Mouse (Mus musculus) 416B (cell line): ENCODE results near the gene Fchsd2.
"Not testable (repeated sequence)": the region's sequence is repeated elsewhere in the genome, so short reads cannot be mapped to it uniquely, and the experiment has no call there.

Experiments
- DNase-seq: peaks from one replicate; pipeline ENCODE4 v3.0.0; 2011; ENCODE audit warnings: low read depth

The Fchsd2 gene

DNA sequence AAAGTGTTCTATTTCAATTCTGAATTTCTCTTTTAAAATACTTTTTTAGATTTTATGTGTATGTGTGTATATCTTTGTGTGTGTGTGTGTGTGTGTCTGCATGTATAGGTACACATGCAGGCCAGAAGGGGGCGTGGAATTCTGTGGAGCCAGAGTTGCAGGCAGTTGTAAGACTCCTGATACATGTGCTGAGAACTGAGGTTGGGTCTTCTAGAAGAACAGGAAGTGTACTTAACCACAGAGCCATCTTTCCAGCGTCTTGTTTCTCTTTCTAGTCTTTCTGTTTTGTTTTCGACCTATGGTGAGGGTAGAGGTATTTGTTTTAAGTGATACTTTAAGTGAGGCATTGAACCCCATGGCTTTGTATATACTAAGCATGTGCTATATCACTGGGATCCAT is 20.7 kb downstream of the Fchsd2 start:
- DNase-seq: peak; percentile 56

DNA sequence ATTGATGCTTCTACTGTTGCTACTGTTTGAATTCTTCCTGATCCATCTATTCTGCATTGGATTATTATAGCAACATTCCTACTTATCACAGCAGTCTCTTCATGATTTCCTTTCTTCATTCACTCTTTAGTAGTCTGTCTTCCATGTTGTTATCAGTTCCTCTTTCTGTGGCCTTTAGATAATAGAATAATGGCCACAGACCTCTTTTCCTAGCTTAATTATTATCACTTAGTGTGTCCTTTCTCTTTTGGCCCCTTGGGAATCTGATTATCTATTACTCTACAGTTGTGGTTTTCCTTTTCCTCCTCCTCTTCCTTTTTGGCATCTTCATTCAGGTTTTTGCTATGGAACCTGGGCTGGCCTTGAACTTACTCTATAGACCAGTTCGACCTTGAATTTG is 21.7 kb downstream of the Fchsd2 start:
- no peak for DNase-seq

DNA sequence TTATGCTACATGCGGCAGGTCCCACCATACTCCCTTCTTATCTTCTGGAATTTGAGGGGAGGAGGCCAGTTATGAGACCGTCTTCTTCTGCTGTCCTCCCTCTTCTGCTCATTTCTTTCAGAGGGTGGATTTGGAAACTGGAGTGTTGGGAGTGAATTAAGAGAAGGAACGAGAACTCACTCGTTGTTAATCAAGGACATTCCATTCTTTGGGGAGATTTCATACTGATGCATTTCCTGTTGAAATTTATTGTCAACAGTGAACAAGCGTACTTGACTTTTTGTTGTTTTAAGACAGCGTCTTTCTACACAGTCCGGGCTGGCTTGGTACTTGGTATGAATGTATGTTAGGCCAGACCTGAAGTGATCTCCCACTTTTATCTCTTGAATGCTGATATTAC is 26.7 kb downstream of the Fchsd2 start:
- no peak for DNase-seq

DNA sequence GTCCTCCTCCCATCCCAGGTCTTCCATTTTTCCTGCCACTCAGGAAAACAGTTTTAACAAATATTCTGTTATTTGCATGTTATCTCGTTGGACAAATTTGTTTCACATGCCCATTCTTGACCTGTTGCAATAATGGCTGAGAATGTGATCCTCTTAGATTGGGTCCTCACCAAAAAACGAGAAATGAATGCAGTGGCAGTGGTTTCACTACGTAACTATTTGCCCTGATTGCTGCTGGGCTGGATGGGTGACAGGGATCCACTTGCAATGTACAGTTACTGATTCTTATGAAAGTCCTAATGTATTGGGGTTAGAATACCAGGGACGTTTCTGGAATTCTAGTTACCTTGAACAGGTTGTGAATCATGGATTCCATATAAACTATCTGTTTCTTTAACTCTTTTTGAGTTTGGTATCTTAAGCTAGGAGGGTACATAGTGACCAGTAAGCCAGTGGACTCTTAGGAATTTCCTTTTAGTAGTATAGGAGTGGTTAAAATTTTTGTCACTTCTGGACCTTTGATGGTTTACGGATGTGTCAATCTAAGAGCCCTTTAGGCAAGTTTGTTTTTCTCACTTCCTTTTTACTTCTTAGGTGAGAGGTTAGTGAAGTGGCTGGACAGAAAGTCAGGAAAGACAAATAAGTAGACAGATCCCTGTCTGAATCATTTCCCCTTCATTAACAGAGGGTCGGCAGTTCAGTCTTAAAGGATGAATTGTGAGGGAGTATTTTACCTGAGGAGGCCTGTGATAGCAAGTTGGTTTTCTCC is 31.1 kb downstream of the Fchsd2 start:
- no peak for DNase-seq

GRCm38 (mm10) chr7:101127737-101128136 is 35.1 kb downstream of the Fchsd2 start:
- DNase-seq: peak; percentile 76

DNA sequence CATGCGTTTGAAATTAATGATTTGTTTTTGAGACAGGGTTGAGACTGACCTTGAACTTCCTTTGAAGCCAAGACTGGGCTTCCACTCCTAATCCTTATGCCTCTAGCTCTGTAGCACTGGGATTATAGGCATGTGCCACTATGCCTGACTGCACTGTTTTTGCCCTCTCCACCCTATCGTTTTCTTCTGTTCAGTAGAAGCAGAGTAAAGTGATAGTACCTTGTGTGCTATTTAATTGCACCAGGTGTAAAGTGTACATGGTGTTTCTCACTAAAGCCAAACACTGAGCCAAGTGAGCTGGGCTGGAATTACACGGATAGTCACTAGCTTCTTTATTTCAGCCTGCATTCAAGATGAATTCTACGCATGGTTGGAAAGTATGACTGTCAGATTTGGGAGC is 35.9 kb downstream of the Fchsd2 start:
- no peak for DNase-seq

- no peak for DNase-seq
Measured at GRCm38 (mm10) chr7:101130646-101131045, 38.0 kb downstream of the Fchsd2 start.

- peak; percentile 66 for DNase-seq
Measured at GRCm38 (mm10) chr7:101131281-101131680, 38.6 kb downstream of the Fchsd2 start.

- no peak for DNase-seq
Measured at GRCm38 (mm10) chr7:101133591-101133990, 40.9 kb downstream of the Fchsd2 start.

DNA sequence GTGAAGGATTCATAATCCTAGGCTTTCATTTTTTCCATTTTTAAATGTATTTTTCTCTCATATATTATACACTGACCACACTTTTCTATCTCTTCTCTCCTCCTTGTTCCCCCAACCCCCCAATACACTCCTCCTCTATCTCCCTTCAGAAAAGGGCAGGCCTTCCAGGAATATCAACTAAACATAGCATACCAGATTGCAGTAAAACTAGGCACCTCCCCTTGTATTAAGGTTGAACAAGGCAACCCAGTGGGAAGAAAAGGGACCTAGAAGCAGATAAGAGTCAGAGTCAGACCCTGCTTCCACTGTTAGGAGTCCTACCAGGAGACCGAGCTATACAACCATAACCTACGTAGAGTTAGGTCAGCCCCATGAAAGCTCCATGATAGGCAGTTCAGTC is 41.5 kb downstream of the Fchsd2 start:
- no peak for DNase-seq

DNA sequence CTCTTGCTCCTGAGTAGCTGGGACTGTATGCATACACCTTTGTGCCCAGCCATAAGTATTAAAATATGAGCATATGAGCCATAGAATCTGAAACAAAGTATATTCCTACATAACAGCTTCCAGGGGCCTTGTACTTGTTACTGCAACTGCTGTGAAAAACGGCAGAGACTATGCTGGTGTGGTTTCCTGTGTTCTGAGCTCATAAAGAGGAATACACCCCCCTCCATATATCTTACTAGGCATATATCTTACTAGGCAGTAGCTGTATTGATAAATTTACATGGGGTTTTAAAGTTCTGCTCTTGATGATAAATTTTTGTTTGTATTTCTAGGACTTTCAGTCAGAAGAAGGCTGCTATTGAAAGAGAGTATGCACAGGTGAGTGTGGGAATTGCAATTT is 46.2 kb downstream of the Fchsd2 start:
- peak; percentile 67 for DNase-seq

DNA sequence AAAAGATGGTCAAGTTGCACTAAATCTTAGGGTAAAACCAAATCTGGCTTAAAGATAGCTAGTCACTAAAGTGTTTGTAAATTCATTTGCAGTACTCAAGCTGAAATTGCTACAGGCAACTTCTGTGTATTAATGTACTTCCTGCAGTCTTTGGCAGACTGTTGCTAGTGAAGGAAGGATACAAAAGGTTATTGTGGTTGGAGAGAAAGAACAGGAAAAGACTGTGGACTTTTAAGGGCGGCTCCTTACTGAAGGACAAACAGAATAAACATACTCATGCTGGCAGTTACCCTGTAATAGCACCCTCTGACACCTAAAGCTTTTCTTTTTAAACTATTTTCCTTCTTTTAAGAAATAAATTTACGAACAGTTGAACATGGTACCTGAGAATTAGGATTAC is 50.2 kb downstream of the Fchsd2 start:
- peak; percentile 84 for DNase-seq

GRCm38 (mm10) chr7:101144222-101144621 is 51.6 kb downstream of the Fchsd2 start:
- no peak for DNase-seq

GRCm38 (mm10) chr7:101149039-101149438 is 56.4 kb downstream of the Fchsd2 start:
- no peak for DNase-seq

DNA sequence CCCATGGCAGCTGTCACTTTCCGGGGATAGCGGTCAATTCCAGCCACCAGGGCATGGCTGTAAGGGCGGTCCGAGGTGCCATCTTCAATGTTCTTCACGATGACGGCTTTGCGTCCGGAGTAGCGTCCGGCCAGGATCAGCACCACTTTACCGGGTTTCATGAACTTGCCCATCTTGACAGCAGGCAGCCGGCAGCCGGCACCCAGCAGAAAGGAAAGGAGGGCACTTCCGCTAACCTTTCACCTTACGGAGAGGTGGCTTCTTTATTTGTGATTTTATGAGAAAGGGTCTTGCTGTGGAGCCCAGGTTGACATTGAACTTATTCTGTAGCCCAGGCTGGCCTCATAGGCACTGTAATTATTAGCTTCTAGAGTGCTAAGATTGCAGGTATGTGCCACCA is 62.2 kb downstream of the Fchsd2 start:
- not testable (repeated sequence) for DNase-seq

DNA sequence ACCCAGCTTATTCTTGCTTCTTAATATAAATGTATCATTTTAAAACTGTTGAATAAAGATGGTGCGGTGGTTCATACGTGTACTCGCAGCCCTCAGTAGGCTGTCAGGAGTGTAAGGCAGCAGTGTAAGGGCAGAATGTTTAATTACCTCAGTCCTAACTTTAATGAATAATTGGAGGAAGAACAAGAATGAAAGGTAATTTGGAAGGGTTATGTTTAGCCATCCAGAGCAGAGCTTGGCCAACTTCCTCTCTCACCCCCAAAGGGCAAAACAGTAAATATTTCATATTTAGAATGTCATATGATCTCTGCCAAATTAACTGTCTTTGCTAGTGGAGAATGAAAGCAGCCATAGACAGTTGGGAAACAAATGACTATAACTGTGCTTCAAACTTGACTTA is 62.6 kb downstream of the Fchsd2 start:
- DNase-seq: no peak

DNA sequence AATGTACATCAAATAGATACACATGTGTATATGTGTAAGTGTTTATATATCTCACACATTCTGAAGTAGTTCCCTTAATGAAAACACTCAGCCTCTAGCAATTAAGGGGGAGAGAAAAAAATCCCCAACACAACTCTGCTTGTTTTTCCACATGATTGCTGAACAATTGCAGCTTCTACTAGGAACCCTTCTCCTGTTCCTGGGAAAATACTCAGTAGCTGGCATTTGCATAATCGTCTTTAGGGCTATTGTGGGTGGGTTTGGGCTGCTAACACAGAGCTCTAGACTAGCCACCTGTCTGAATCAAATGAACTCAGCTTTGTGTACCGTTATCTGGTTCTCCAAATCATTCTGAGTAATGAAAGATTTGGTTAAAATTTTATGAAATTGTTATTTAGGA is 67.6 kb downstream of the Fchsd2 start:
- DNase-seq: no peak

DNA sequence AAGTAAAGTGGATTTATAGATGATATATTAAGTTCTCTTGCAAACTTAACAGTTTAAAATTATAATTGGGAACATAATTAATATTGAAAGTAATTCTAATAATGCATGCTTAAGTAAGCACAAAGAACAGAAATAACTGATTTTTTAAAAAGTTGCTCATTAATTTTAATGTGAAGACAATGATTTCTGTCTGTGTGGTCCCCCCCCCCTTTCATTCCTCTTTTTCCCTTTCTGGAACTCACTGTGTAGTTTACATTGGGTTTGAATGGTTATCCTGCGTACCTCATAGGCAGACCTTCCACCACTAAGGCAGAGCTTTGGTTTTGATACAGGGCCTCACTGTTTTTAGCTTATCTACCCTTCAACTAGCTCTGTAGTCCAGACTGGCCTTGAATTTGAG is 70.1 kb downstream of the Fchsd2 start:
- DNase-seq: no peak

- DNase-seq: peak; percentile 51
Measured at GRCm38 (mm10) chr7:101163878-101164277, 71.2 kb downstream of the Fchsd2 start.

GRCm38 (mm10) chr7:101166568-101166967 is 73.9 kb downstream of the Fchsd2 start:
- DNase-seq: no peak

DNA sequence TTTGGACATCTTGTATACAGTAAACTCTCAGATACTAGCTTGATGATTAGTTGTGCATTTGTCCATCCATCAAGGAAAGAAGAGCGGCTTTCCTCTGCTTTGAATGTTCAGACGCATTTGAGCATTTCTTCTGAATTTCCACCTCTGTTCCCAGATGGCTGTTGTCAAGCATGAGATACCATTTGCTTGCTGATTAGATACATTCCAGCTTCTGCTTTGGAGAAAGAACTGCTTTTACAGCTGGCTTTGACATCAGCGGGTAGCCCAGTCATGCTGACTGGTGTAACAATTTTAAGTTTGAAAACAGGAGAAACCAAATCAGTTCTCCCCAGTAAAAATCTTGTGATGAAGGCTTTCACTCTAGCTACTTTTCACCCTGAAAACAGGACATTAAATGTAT is 77.8 kb downstream of the Fchsd2 start:
- no peak for DNase-seq

DNA sequence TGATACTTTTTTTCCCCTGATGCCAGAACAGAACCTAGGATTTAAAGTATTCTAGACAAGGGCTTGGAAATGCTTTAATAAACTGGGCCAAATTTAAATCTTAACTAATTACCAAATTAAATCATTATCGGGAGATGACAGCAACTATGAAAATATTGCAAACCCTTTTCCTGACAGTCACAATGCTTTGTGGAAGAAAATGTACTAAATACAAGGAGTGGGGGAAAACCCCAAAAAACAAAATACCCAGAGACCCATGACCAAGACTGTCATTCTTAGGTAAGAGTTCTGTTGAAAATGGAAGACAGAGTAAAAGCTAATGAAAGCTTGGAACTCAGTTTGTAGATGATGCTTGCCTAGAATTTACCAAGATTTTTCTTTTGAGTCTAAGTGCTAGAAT is 78.3 kb downstream of the Fchsd2 start:
- no peak for DNase-seq

- DNase-seq: no peak
Measured at GRCm38 (mm10) chr7:101173331-101173730, 80.7 kb downstream of the Fchsd2 start.

GRCm38 (mm10) chr7:101178751-101179150 is 86.1 kb downstream of the Fchsd2 start:
- no peak for DNase-seq
